Mouse (Mus musculus) forebrain, embryonic 14.5 days (tissue): ENCODE data around the gene Gm49339. TPM values are rescaled to one million over a fixed set of nuclear protein-coding genes. Genes with fewer than 3 reads are reported as not detected.
"Not testable (repeated sequence)": the region's sequence is repeated elsewhere in the genome, so short reads cannot be mapped to it uniquely, and the experiment has no call there.

Experiments used
- ATAC-seq: fragments of 200-750 bp; cut with Nextera tagmentation; 2 replicates; pipeline ENCODE4 v1.8.0; 2017; ENCODE audit warnings: mild to moderate bottlenecking, moderate library complexity
- DNase-seq: peaks from one replicate; pipeline ENCODE4 v3.0.0-alpha.2; 2015; ENCODE audit warnings: low spot score
- H3K27ac ChIP-seq: fragments of 300-500 bp; sonication (generic); 2 replicates; pipeline ENCODE4 v1.5.1; 2014; ENCODE audit warnings: low read depth, mild to moderate bottlenecking, control low read depth, low read length, moderate library complexity
- H3K27me3 ChIP-seq: fragments of 300-500 bp; sonication (generic); replicated peaks from 2 replicates; pipeline ENCODE4 v1.6.1; 2014; ENCODE audit warnings: low read length, control low read depth, mixed read lengths; ENCODE audit not compliant: control insufficient read depth, insufficient read depth
- H3K36me3 ChIP-seq: fragments of 300-500 bp; sonication (generic); 2 replicates; pipeline ENCODE4 v1.6.1; 2014; ENCODE audit warnings: low read length, control low read depth; ENCODE audit not compliant: control insufficient read depth, insufficient read depth
- H3K4me1 ChIP-seq: fragments of 300-500 bp; sonication (generic); 2 replicates; pipeline ENCODE4 v1.6.1; 2014; ENCODE audit warnings: antibody characterized with exemption, low read length, control low read depth; ENCODE audit not compliant: control insufficient read depth, insufficient read depth
- H3K4me2 ChIP-seq: fragments of 300-500 bp; sonication (generic); 2 replicates; pipeline ENCODE4 v1.6.1; 2014; ENCODE audit warnings: mild to moderate bottlenecking, control low read depth, low read length
- H3K4me3 ChIP-seq: fragments of 300-500 bp; sonication (generic); 2 replicates; pipeline ENCODE4 v1.5.1; 2014; ENCODE audit warnings: low read depth, low read length, control low read depth
- H3K9ac ChIP-seq: fragments of 300-500 bp; sonication (generic); 2 replicates; pipeline ENCODE4 v1.6.1; 2014; ENCODE audit warnings: mild to moderate bottlenecking, low read length, control low read depth, moderate library complexity
- H3K9me3 ChIP-seq: fragments of 300-500 bp; sonication (generic); replicated peaks from 2 replicates; pipeline ENCODE4 v1.6.1; 2016; ENCODE audit warnings: low read length, control low read depth, mixed read lengths; ENCODE audit not compliant: control insufficient read depth
- WGBS: fragments of 180-500 bp; shearing (Covaris S2); extraction: QIAGEN DNeasy Blood & Tissue Kit; methylation state at CpG from one replicate; pipeline ENCODE4 v1.1.7; 2014; 5-methylcytosine and 5-hydroxymethylcytosine counted together
- polyA plus RNA-seq: library from polyadenylated mRNA; unstranded; fragments of >200 nt; fragmentation: Nextera tagmentation; extraction: Ambion mirVana; gene quantifications from 2 replicates; pipeline ENCODE4 v1.2.1, GENCODE M21; 2014

Gm49339 gene
- polyA plus RNA-seq, 1 experiment from 2014 or later, result not detected

DNA sequence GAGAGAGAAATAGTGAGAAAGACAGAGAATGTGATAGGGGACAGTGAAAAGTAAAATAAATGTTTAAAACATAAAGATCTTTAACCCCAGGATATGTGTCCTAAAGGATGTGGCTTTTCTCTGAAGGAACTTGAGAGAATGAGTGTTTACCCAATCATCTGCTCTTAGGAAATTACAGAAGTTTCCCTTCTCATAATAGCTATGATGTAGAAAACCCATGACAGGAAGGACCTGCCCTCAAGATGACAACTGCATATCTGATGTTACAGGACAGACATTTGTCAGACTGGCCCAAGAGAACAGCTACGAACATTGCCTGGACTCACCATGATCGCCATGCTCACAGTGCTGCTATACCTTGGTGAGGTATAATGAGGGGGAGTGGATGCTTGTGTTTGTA is 10.3 kb downstream of the Gm49339 start, which contains the start of gene Lilrb4a:
Gene Lilrb4a (plus strand): TSS at position 266 of the 400 bp plus-strand sequence.
- not testable (repeated sequence) for H3K4me1 ChIP-seq, H3K27ac ChIP-seq, H3K36me3 ChIP-seq, DNase-seq, ATAC-seq, H3K27me3 ChIP-seq, H3K9me3 ChIP-seq, H3K4me3 ChIP-seq, H3K4me2 ChIP-seq, H3K9ac ChIP-seq
- no CpG with 5 or more reads among the region's 2 CpGs for WGBS

- Histone ChIP-seq H3K4me3 (no peak overlapping the region), H3K4me2 (no peak overlapping the region), H3K36me3 (no peaks in the 10 kb centered on the region), H3K27me3 (no peaks in the 10 kb centered on the region), H3K9me3 (no peaks in the 10 kb centered on the region), H3K4me1 (no peaks in the 10 kb centered on the region), H3K27ac (no peak overlapping the region), H3K9ac (no peak overlapping the region)
- ATAC-seq, result no peak
- no peak for DNase-seq
These were observed 39.6 kb downstream of the Gm49339 start for GRCm38 (mm10) chr10:51520021-51520420.

DNA sequence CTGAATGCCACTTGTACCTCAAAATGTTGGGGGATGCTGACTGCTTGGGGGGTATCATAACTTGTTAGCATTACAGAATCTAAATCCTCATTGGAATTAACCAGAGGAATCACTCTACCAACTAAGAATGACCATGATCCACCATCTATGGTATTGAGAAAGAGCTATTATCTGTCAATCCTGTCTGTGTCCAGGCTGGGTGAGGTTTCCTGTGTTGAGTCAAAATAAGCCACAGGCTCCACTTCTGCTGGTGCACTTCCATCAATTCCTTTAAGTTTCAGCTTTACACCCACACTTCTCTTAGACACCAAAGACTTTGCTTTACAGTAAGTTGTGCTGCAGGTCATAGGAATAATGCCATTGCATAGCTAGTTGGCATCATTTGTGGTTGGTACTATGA is 41.0 kb downstream of the Gm49339 start:
- H3K4me3 ChIP-seq, result no peak overlapping the region

GRCm38 (mm10) chr10:51526090-51526489 is 45.7 kb downstream of the Gm49339 start:
- WGBS, result 67% methylated on average over 7 of the region's 7 CpGs
- ATAC-seq (no peak), DNase-seq (no peak)
- Histone ChIP-seq H3K4me1 (no peaks in the 10 kb centered on the region), H3K4me3 (no peak overlapping the region), H3K27ac (no peak overlapping the region), H3K27me3 (no peaks in the 10 kb centered on the region), H3K4me2 (no peak overlapping the region), H3K9ac (no peak overlapping the region), H3K9me3 (no peaks in the 10 kb centered on the region), H3K36me3 (no peaks in the 10 kb centered on the region)

More for the DNA sequence above, 41.0 kb downstream of the Gm49339 start:
- Histone ChIP-seq H3K9me3 (no peaks in the 10 kb centered on the region), H3K27me3 (no peaks in the 10 kb centered on the region), H3K36me3 (no peaks in the 10 kb centered on the region), H3K4me2 (no peak overlapping the region), H3K9ac (no peak overlapping the region), H3K4me1 (no peaks in the 10 kb centered on the region), H3K27ac (no peak overlapping the region)
- ATAC-seq (no peak), DNase-seq (no peak)

GRCm38 (mm10) chr10:51526633-51527032 is 46.2 kb downstream of the Gm49339 start:
- no peak overlapping the region for H3K4me2 ChIP-seq
- H3K4me1 ChIP-seq, result no peaks in the 10 kb centered on the region
- no peaks in the 10 kb centered on the region for H3K36me3 ChIP-seq
- H3K27me3 ChIP-seq, result no peaks in the 10 kb centered on the region
- no peak overlapping the region for H3K9ac ChIP-seq
- H3K9me3 ChIP-seq, result no peaks in the 10 kb centered on the region
- no peak overlapping the region for H3K4me3 ChIP-seq
- ATAC-seq (no peak), DNase-seq (no peak)
- 86% methylated on average over 4 of the region's 4 CpGs for WGBS
- H3K27ac ChIP-seq, result no peak overlapping the region

- no peak for ATAC-seq
- Histone ChIP-seq H3K4me1 (no peaks in the 10 kb centered on the region), H3K27ac (no peak overlapping the region), H3K9ac (no peak overlapping the region), H3K4me2 (no peak overlapping the region), H3K27me3 (no peaks in the 10 kb centered on the region), H3K4me3 (no peak overlapping the region), H3K9me3 (no peaks in the 10 kb centered on the region), H3K36me3 (no peaks in the 10 kb centered on the region)
- WGBS, result 80% methylated on average over 8 of the region's 8 CpGs
- no peak for DNase-seq
These were observed 48.5 kb downstream of the Gm49339 start for GRCm38 (mm10) chr10:51528840-51529434.

GRCm38 (mm10) chr10:51529497-51529896 is 49.1 kb downstream of the Gm49339 start:
- Histone ChIP-seq H3K27me3 (no peaks in the 10 kb centered on the region), H3K4me1 (no peaks in the 10 kb centered on the region), H3K9me3 (no peaks in the 10 kb centered on the region), H3K9ac (no peak overlapping the region), H3K4me3 (no peak overlapping the region), H3K4me2 (no peak overlapping the region), H3K27ac (no peak overlapping the region), H3K36me3 (no peaks in the 10 kb centered on the region)
- WGBS, result 75% methylated on average over 3 of the region's 3 CpGs
- ATAC-seq (no peak), DNase-seq (no peak)

GRCm38 (mm10) chr10:51530813-51531212 is 50.4 kb downstream of the Gm49339 start:
- ATAC-seq (no peak), DNase-seq (no peak)
- no peaks in the 10 kb centered on the region for H3K4me1 ChIP-seq
- no peak overlapping the region for H3K4me3 ChIP-seq
- H3K36me3 ChIP-seq, result no peaks in the 10 kb centered on the region
- H3K27me3 ChIP-seq, result no peaks in the 10 kb centered on the region
- no peak overlapping the region for H3K27ac ChIP-seq
- no peak overlapping the region for H3K4me2 ChIP-seq
- no peaks in the 10 kb centered on the region for H3K9me3 ChIP-seq
- WGBS, result 80% methylated on average over 7 of the region's 7 CpGs
- no peak overlapping the region for H3K9ac ChIP-seq
